ENCODE assay signal across 22 mouse cellular contexts in the genomic region with DNA sequence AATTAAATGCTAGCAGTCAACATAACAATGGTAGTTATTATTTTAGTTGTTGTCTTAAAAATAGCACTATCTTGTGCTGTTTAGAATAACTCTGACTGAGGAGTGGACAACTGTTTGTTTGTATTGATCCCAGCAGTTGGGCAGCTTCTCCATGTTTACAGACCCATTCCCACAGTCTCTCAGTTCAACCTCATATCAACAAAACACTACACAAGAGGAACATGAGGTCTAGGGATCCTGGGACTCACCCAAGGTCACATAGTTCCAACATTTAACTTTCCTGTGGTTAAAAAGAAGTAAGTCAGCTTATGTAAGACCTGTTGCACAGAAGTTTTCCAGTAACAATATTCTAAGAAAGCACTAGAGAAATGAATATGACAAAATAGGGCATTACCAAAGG.
DNase-seq lines count a peak whose midpoint lies in the region; ATAC-seq and TF ChIP-seq lines count a peak whose summit lies in the region.
"Had no signal": no experiment of that assay in that cellular context is flagged by ENCODE, and none has a peak within 500 bp of the region (broad histone marks: within the 10 kb centered on the region; RNA-seq: fewer than 3 reads in every experiment).

No protein-coding gene starts in this region.

- peak; percentile 34; the same call in 1 of the 2 replicates for ATAC-seq in intestine, embryonic 15.5 days
- no peak for ATAC-seq in intestine, postnatal 0 days
- ATAC-seq in lung, postnatal 0 days: peak; percentile 66
- peak; percentile 35; the same call in 1 of the 2 replicates for ATAC-seq in stomach, embryonic 16.5 days (ENCODE audit: insufficient read depth, low FRiP score)
- ATAC-seq in granulocyte monocyte progenitor cell, adult 5-6 weeks (replicated peaks; ENCODE audit: poor library complexity, severe bottlenecking): no peak
- ATAC-seq: forebrain, postnatal 0 days had no signal

- no peak overlapping the region for H3K4me3 ChIP-seq in intestine, embryonic 15.5 days (replicated peaks)
- H3K4me3 ChIP-seq in intestine, postnatal 0 days (ENCODE audit: low read depth, low read length): no peak overlapping the region
- no peak overlapping the region for H3K4me3 ChIP-seq in lung, postnatal 0 days (ENCODE audit: low read depth, low read length)
- H3K4me3 ChIP-seq in lung, adult 2 months (replicated peaks; ENCODE audit: extremely low read depth, low read depth, low read length): no peak overlapping the region
- no peak overlapping the region for H3K4me3 ChIP-seq in stomach, embryonic 16.5 days (replicated peaks; ENCODE audit: low read length)
- H3K4me3 ChIP-seq in layer of hippocampus, adult 2 months: no peak overlapping the region
- H3K4me3 ChIP-seq: embryonic facial prominence, embryonic 13.5 days; forebrain, embryonic 12.5 days; gastrocnemius, adult 2 months; heart, embryonic 15.5 days; hindbrain, embryonic 13.5 days had no signal

- no peak for TF ChIP-seq EP300 in lung, postnatal 0 days (IDR thresholded peaks at IDR 0.05)

- no peak for TF ChIP-seq POLR2A in lung, adult 2 months (IDR thresholded peaks at IDR 0.05; ENCODE audit: borderline replicate concordance, extremely low read depth, low read depth, low read length)

- no peaks in the 10 kb centered on the region for H3K4me1 ChIP-seq in intestine, embryonic 15.5 days (replicated peaks)
- no peaks in the 10 kb centered on the region for H3K4me1 ChIP-seq in intestine, postnatal 0 days (replicated peaks; ENCODE audit: control insufficient read depth, insufficient read depth, low read length)
- no peaks in the 10 kb centered on the region for H3K4me1 ChIP-seq in lung, postnatal 0 days (ENCODE audit: insufficient read depth, low read depth, low read length)
- H3K4me1 ChIP-seq in lung, adult 2 months (ENCODE audit: control insufficient read depth, insufficient read depth, low read length): no peaks in the 10 kb centered on the region; the same call in 1 of the 2 replicates
- H3K4me1 ChIP-seq in stomach, embryonic 16.5 days (ENCODE audit: control insufficient read depth, insufficient read depth, low read length): no peaks in the 10 kb centered on the region
- H3K4me1 ChIP-seq: forebrain, embryonic 12.5 days; heart, embryonic 15.5 days; hindbrain, embryonic 13.5 days had no signal

- H3K36me3 ChIP-seq in intestine, embryonic 15.5 days: no peaks in the 10 kb centered on the region
- no peaks in the 10 kb centered on the region for H3K36me3 ChIP-seq in intestine, postnatal 0 days (ENCODE audit: control insufficient read depth, insufficient read depth)
- H3K36me3 ChIP-seq in lung, postnatal 0 days (ENCODE audit: insufficient read depth, low read length): no peaks in the 10 kb centered on the region
- no peaks in the 10 kb centered on the region for H3K36me3 ChIP-seq in stomach, embryonic 16.5 days (ENCODE audit: control insufficient read depth, insufficient read depth, low read length)
- H3K36me3 ChIP-seq: embryonic facial prominence, embryonic 13.5 days; forebrain, embryonic 12.5 days; heart, embryonic 15.5 days; hindbrain, embryonic 13.5 days had no signal

- no peak overlapping the region for H3K27ac ChIP-seq in intestine, embryonic 15.5 days
- H3K27ac ChIP-seq in intestine, postnatal 0 days (ENCODE audit: low read depth, low read length): no peak overlapping the region
- peak overlapping the region; percentile 74 for H3K27ac ChIP-seq in lung, postnatal 0 days (ENCODE audit: low read length)
- H3K27ac ChIP-seq in stomach, embryonic 16.5 days (ENCODE audit: low read length): no peak overlapping the region
- H3K27ac ChIP-seq in layer of hippocampus, adult 2 months: no peak overlapping the region
- H3K27ac ChIP-seq: embryonic facial prominence, embryonic 13.5 days; forebrain, embryonic 12.5 days; gastrocnemius, adult 2 months; heart, embryonic 15.5 days; hindbrain, embryonic 13.5 days had no signal

- DNase-seq in lung, postnatal 0 days (ENCODE audit: low spot score): peak; percentile 66
- no peak for DNase-seq in lung, adult 2 months
- DNase-seq in layer of hippocampus, adult 2 months (ENCODE audit: low spot score in 2 of 2): no peak
- DNase-seq: adrenal gland, adult 2 months; adrenal gland, postnatal 25 days; cerebellum, adult 18-20 months; cerebellum, adult 9-11 months; cerebellum, postnatal 36 days; forebrain, postnatal 0 days; gastrocnemius, adult 2 months; gastrocnemius, postnatal 25 days; heart, adult 18-20 months; heart, postnatal 14 days had no signal

- H3K27me3 ChIP-seq in intestine, embryonic 15.5 days (replicated peaks): no peaks in the 10 kb centered on the region
- H3K27me3 ChIP-seq in intestine, postnatal 0 days (replicated peaks; ENCODE audit: control insufficient read depth, insufficient read depth, low read length): no peaks in the 10 kb centered on the region
- H3K27me3 ChIP-seq in lung, postnatal 0 days (replicated peaks; ENCODE audit: insufficient read depth, low read length): no peaks in the 10 kb centered on the region
- H3K27me3 ChIP-seq in stomach, embryonic 16.5 days (ENCODE audit: control insufficient read depth, insufficient read depth, low read length): no peaks in the 10 kb centered on the region
- H3K27me3 ChIP-seq: embryonic facial prominence, embryonic 13.5 days; forebrain, embryonic 12.5 days; heart, embryonic 15.5 days; hindbrain, embryonic 13.5 days had no signal

- H3K9me3 ChIP-seq in intestine, embryonic 15.5 days: no peaks in the 10 kb centered on the region
- no peaks in the 10 kb centered on the region for H3K9me3 ChIP-seq in intestine, postnatal 0 days (ENCODE audit: control insufficient read depth)
- no peaks in the 10 kb centered on the region for H3K9me3 ChIP-seq in lung, postnatal 0 days (ENCODE audit: low read length)
- no peaks in the 10 kb centered on the region for H3K9me3 ChIP-seq in stomach, embryonic 16.5 days (replicated peaks; ENCODE audit: control insufficient read depth, low read length)
- H3K9me3 ChIP-seq: embryonic facial prominence, embryonic 13.5 days; forebrain, embryonic 12.5 days; heart, embryonic 15.5 days; hindbrain, embryonic 13.5 days had no signal

- H3K4me2 ChIP-seq in intestine, embryonic 15.5 days (replicated peaks): no peak overlapping the region
- no peak overlapping the region for H3K4me2 ChIP-seq in intestine, postnatal 0 days (replicated peaks; ENCODE audit: low read depth)
- no peak overlapping the region for H3K4me2 ChIP-seq in lung, postnatal 0 days (replicated peaks; ENCODE audit: low read depth, low read length)
- no peak overlapping the region for H3K4me2 ChIP-seq in stomach, embryonic 16.5 days (ENCODE audit: low read depth, low read length)
- H3K4me2 ChIP-seq: embryonic facial prominence, embryonic 13.5 days; forebrain, embryonic 12.5 days; heart, embryonic 11.5 days; heart, embryonic 15.5 days; hindbrain, embryonic 13.5 days had no signal

- no peak overlapping the region for H3K9ac ChIP-seq in intestine, embryonic 15.5 days
- H3K9ac ChIP-seq in intestine, postnatal 0 days (ENCODE audit: low read depth, low read length): no peak overlapping the region
- no peak overlapping the region for H3K9ac ChIP-seq in lung, postnatal 0 days (replicated peaks; ENCODE audit: low read depth)
- no peak overlapping the region for H3K9ac ChIP-seq in stomach, embryonic 16.5 days (ENCODE audit: low read length)
- H3K9ac ChIP-seq: embryonic facial prominence, embryonic 13.5 days; forebrain, embryonic 12.5 days; forebrain, postnatal 0 days; heart, embryonic 15.5 days; hindbrain, embryonic 13.5 days had no signal

- no peak for TF ChIP-seq CTCF in intestine, postnatal 0 days (IDR thresholded peaks at IDR 0.05; ENCODE audit: low read depth)
- TF ChIP-seq CTCF in lung, postnatal 0 days (IDR thresholded peaks at IDR 0.05): no peak
- TF ChIP-seq CTCF in lung, adult 2 months (IDR thresholded peaks at IDR 0.05; ENCODE audit: insufficient read depth, low read length): no peak
- TF ChIP-seq CTCF in layer of hippocampus, adult 2 months (conservative IDR thresholded peaks at IDR 0.05): no peak

Comparison
In these comparisons a context has a peak if more than half of its experiments do, and no peak if none do; other contexts are left out.
1. ATAC-seq: peak in intestine, embryonic 15.5 days (single experiment), lung, postnatal 0 days (single experiment) and stomach, embryonic 16.5 days (single experiment); none in intestine, postnatal 0 days (single experiment) and granulocyte monocyte progenitor cell, adult 5-6 weeks (single experiment).